Mouse (Mus musculus) v-Abl transformed pro-B cells (cell line): ENCODE data around the gene Tenm4.

Experiments
- in situ Hi-C, 2 experiments: fragments of 400-800 bp; cut with MboI; formaldehyde crosslinking; loops; one replicate each; pipeline ENCODE4 v1.15.1; 2025; ENCODE audit not compliant: unreplicated experiment in 2 of 2

The Tenm4 gene

GRCm38 (mm10) chr7:96952094-96952493, 781.0 kb downstream of the Tenm4 start:
- in situ Hi-C loops: loop anchor here (25.0 kb wide), 3 partner anchors 735 to 1160 kb away; partner anchors contain the start of genes Clns1a (in 1 of the 2) and Myo7a (in 1 of the 2)

- in situ Hi-C loops: loop anchor here (25.0 kb wide), 3 partner anchors 728 to 1153 kb away; partner anchors contain the start of genes Clns1a (in 1 of the 2) and Myo7a (in 1 of the 2)
Observed at GRCm38 (mm10) chr7:96959168-96959567, 788.1 kb downstream of the Tenm4 start.
